ENCODE assay signal across 9 mouse cellular contexts in the genomic region with DNA sequence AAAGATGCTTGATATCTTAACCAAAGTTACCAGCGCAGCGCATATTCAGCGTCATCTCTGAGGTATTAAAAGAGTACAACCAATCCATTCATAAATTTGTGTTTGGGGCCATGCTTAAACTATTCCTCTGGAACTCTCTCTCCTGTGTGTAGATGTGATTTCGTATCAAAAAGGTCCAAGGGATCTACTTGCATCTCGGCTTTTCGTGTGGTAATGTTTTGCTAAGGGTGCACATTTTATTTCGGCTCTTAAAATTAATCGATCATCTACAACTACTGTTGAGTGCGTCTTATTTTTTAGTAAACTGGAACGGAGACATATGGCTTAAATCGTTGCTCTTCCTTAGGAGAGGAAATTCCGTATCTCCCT. TPM values are rescaled to one million over a fixed set of nuclear protein-coding genes. Genes with fewer than 3 reads are reported as not detected.
A peak's percentile ranks its signal among the peaks of the same experiment; 100 is the strongest.
DNase-seq lines count a peak whose midpoint lies in the region; ATAC-seq and TF ChIP-seq lines count a peak whose summit lies in the region.
"Had no signal": no experiment of that assay in that cellular context is flagged by ENCODE, and none has a peak within 500 bp of the region (broad histone marks: within the 10 kb centered on the region; RNA-seq: fewer than 3 reads in every experiment).

No protein-coding gene starts in this region.

- TF ChIP-seq CTCF in embryonic fibroblast, embryonic 13.5 days (IDR thresholded peaks at IDR 0.05; ENCODE audit: borderline replicate concordance, insufficient read depth, low read length): no peak
- no peak for TF ChIP-seq CTCF in small intestine, adult 2 months (IDR thresholded peaks at IDR 0.05; ENCODE audit: extremely low read depth, insufficient read length, insufficient replicate concordance, low read depth, low read length)

- peak overlapping the region; percentile 91; the same call in 1 of the 2 replicates for H3K27ac ChIP-seq in lung, embryonic 15.5 days
- no peak overlapping the region for H3K27ac ChIP-seq in embryonic fibroblast, embryonic 13.5 days (ENCODE audit: insufficient read depth, low read length)
- H3K27ac ChIP-seq in limb, embryonic 11.5 days (replicated peaks; ENCODE audit: low read depth, low read length): no peak overlapping the region
- no peak overlapping the region for H3K27ac ChIP-seq in small intestine, adult 2 months (ENCODE audit: insufficient read depth, low read depth, low read length)

- no peaks in the 10 kb centered on the region for H3K27me3 ChIP-seq in lung, embryonic 15.5 days
- H3K27me3 ChIP-seq in limb, embryonic 11.5 days (ENCODE audit: control insufficient read depth, insufficient read depth, low read length): no peaks in the 10 kb centered on the region
- H3K27me3 ChIP-seq in small intestine, adult 2 months (ENCODE audit: control insufficient read depth, insufficient read depth, low read length): no peaks in the 10 kb centered on the region

- H3K4me2 ChIP-seq in lung, embryonic 15.5 days: peak overlapping the region; percentile 88
- peak overlapping the region; percentile 53 for H3K4me2 ChIP-seq in limb, embryonic 11.5 days (ENCODE audit: low read depth, severe bottlenecking)

- ATAC-seq in lung, embryonic 15.5 days (ENCODE audit: borderline replicate concordance, extremely low read depth, low FRiP score, low TSS enrichment): no peak
- ATAC-seq in limb, embryonic 11.5 days (ENCODE audit: insufficient number of reproducible peaks, low FRiP score, low TSS enrichment, low read depth): no peak
- no peak for ATAC-seq in activated CD4-positive, CD25-positive, alpha-beta regulatory T cell, adult 4 months

- peaks cover 38% of the 10 kb centered on the region for H3K4me1 ChIP-seq in lung, embryonic 15.5 days
- H3K4me1 ChIP-seq in embryonic fibroblast, embryonic 13.5 days (ENCODE audit: control insufficient read depth, insufficient read depth, low read length): no peaks in the 10 kb centered on the region
- H3K4me1 ChIP-seq in limb, embryonic 11.5 days (ENCODE audit: control insufficient read depth, insufficient read depth, low read length): peaks cover 12% of the 10 kb centered on the region
- H3K4me1 ChIP-seq in small intestine, adult 2 months (ENCODE audit: control insufficient read depth, insufficient read depth, insufficient read length, low read length): peaks cover 20% of the 10 kb centered on the region; the same call in 1 of the 2 replicates

- WGBS in lung, embryonic 15.5 days: 4% methylated on average over 12 of the region's 12 CpGs
- WGBS in limb, embryonic 11.5 days: 12% methylated on average over 12 of the region's 12 CpGs
- under 1% methylated on average over 12 of the region's 12 CpGs for WGBS in small intestine, adult 2 months

- H3K36me3 ChIP-seq in lung, embryonic 15.5 days: no peaks in the 10 kb centered on the region
- H3K36me3 ChIP-seq in limb, embryonic 11.5 days (ENCODE audit: control insufficient read depth, insufficient read depth, low read length): no peaks in the 10 kb centered on the region; the same call in 1 of the 2 replicates
- H3K36me3 ChIP-seq in small intestine, adult 2 months (ENCODE audit: control insufficient read depth, insufficient read depth, low read length): no peaks in the 10 kb centered on the region

- H3K9ac ChIP-seq in lung, embryonic 15.5 days: peak overlapping the region; percentile 24; the same call in 1 of the 2 replicates
- peak overlapping the region; percentile 38; the same call in 1 of the 2 replicates for H3K9ac ChIP-seq in limb, embryonic 11.5 days (ENCODE audit: low read length)

- no peaks in the 10 kb centered on the region for H3K9me3 ChIP-seq in lung, embryonic 15.5 days
- no peaks in the 10 kb centered on the region for H3K9me3 ChIP-seq in limb, embryonic 11.5 days (ENCODE audit: control insufficient read depth, low read length)

- TF ChIP-seq POLR2A in embryonic fibroblast, embryonic 13.5 days (IDR thresholded peaks at IDR 0.05; ENCODE audit: low read depth, low read length): no peak
- no peak for TF ChIP-seq POLR2A in small intestine, adult 2 months (IDR thresholded peaks at IDR 0.05; ENCODE audit: low read depth, low read length)

- peak overlapping the region; percentile 76 for H3K4me3 ChIP-seq in lung, embryonic 15.5 days
- H3K4me3 ChIP-seq in embryonic fibroblast, embryonic 13.5 days (ENCODE audit: insufficient read depth, low read length): peak overlapping the region; percentile 32
- H3K4me3 ChIP-seq in limb, embryonic 11.5 days (ENCODE audit: low read depth, low read length): peak overlapping the region; percentile 60
- peak overlapping the region; percentile 70 for H3K4me3 ChIP-seq in small intestine, adult 2 months (ENCODE audit: low read depth, low read length)

- no peak for DNase-seq in lung, postnatal 25 days (ENCODE audit: low spot score)
- DNase-seq in limb, embryonic 11.5 days (ENCODE audit: low spot score): no peak
- DNase-seq in retina, postnatal 1 day: no peak
- no peak for DNase-seq in adrenal gland, postnatal 36 days

RNA-seq across cellular contexts. Expression of a gene that starts 0.3 kb away (rescaled TPM):
- 4.7 and 5.2 TPM in 2 replicates for polyA plus RNA-seq in lung, embryonic 15.5 days (2015; fragmentation: Nextera tagmentation; extraction: Ambion mirVana)
- polyA plus RNA-seq in embryonic fibroblast, embryonic 13.5 days (2011; ENCODE audit: insufficient read length, low read depth, missing spikeins): 1.1 and 1.9 TPM in 2 replicates
- polyA plus RNA-seq in limb, embryonic 11.5 days (2014; fragmentation: Nextera tagmentation; extraction: Ambion mirVana): 4.3 and 4.7 TPM in 2 replicates
- 3.1 and 8.4 TPM in 2 replicates for polyA plus RNA-seq in small intestine, adult 2 months (2012; rRNA removed)
- total RNA-seq in adrenal gland, postnatal 36 days (2021): under 1 TPM; 0.46 to 0.93 TPM
- polyA plus RNA-seq in activated CD4-positive, CD25-positive, alpha-beta regulatory T cell, adult 4 months (2017; shearing (Covaris generic)): 1 to 10 TPM; 1.3 to 1.9 TPM

RNA-seq across cellular contexts. Expression of a gene that starts 21.8 kb away (rescaled TPM):
- not detected in 2 replicates for polyA plus RNA-seq in lung, embryonic 15.5 days (2015; fragmentation: Nextera tagmentation; extraction: Ambion mirVana)
- not detected in 2 replicates for polyA plus RNA-seq in embryonic fibroblast, embryonic 13.5 days (2011; ENCODE audit: insufficient read length, low read depth, missing spikeins)
- not detected in 2 replicates for polyA plus RNA-seq in limb, embryonic 11.5 days (2014; fragmentation: Nextera tagmentation; extraction: Ambion mirVana)
- polyA plus RNA-seq in small intestine, adult 2 months (2012; rRNA removed): not detected in 2 replicates
- total RNA-seq in adrenal gland, postnatal 36 days (2021): not detected
- polyA plus RNA-seq in activated CD4-positive, CD25-positive, alpha-beta regulatory T cell, adult 4 months (2017; shearing (Covaris generic)): not detected
- polyA plus RNA-seq: brain, embryonic 14.5 days had no signal

RNA-seq across cellular contexts. Expression of a gene that starts 28.9 kb away (rescaled TPM):
- polyA plus RNA-seq in lung, embryonic 15.5 days (2015; fragmentation: Nextera tagmentation; extraction: Ambion mirVana): 0.36 TPM in 1 of 2 replicates, not detected in the other
- polyA plus RNA-seq in embryonic fibroblast, embryonic 13.5 days (2011; ENCODE audit: insufficient read length, low read depth, missing spikeins): not detected in 2 replicates
- not detected in 2 replicates for polyA plus RNA-seq in limb, embryonic 11.5 days (2014; fragmentation: Nextera tagmentation; extraction: Ambion mirVana)
- polyA plus RNA-seq in small intestine, adult 2 months (2012; rRNA removed): not detected in 2 replicates
- total RNA-seq in adrenal gland, postnatal 36 days (2021): not detected
- under 1 TPM in 1 of 2 experiments, not detected in 1; 0.77 TPM for polyA plus RNA-seq in activated CD4-positive, CD25-positive, alpha-beta regulatory T cell, adult 4 months (2017; shearing (Covaris generic))
- polyA plus RNA-seq: brain, embryonic 14.5 days had no signal

RNA-seq across cellular contexts. Expression of a gene that starts 38.6 kb away (rescaled TPM):
- not detected in 2 replicates for polyA plus RNA-seq in lung, embryonic 15.5 days (2015; fragmentation: Nextera tagmentation; extraction: Ambion mirVana)
- polyA plus RNA-seq in embryonic fibroblast, embryonic 13.5 days (2011; ENCODE audit: insufficient read length, low read depth, missing spikeins): not detected in 2 replicates
- not detected in 2 replicates for polyA plus RNA-seq in limb, embryonic 11.5 days (2014; fragmentation: Nextera tagmentation; extraction: Ambion mirVana)
- polyA plus RNA-seq in small intestine, adult 2 months (2012; rRNA removed): not detected in 2 replicates
- not detected for total RNA-seq in adrenal gland, postnatal 36 days (2021)
- polyA plus RNA-seq in activated CD4-positive, CD25-positive, alpha-beta regulatory T cell, adult 4 months (2017; shearing (Covaris generic)): not detected
- polyA plus RNA-seq: brain, embryonic 14.5 days had no signal

RNA-seq across cellular contexts. Expression of a gene that starts 43.8 kb away (rescaled TPM):
- not detected in 2 replicates for polyA plus RNA-seq in lung, embryonic 15.5 days (2015; fragmentation: Nextera tagmentation; extraction: Ambion mirVana)
- not detected in 2 replicates for polyA plus RNA-seq in embryonic fibroblast, embryonic 13.5 days (2011; ENCODE audit: insufficient read length, low read depth, missing spikeins)
- polyA plus RNA-seq in limb, embryonic 11.5 days (2014; fragmentation: Nextera tagmentation; extraction: Ambion mirVana): not detected in 2 replicates
- polyA plus RNA-seq in small intestine, adult 2 months (2012; rRNA removed): not detected in 2 replicates
- not detected for total RNA-seq in adrenal gland, postnatal 36 days (2021)
- not detected for polyA plus RNA-seq in activated CD4-positive, CD25-positive, alpha-beta regulatory T cell, adult 4 months (2017; shearing (Covaris generic))
- polyA plus RNA-seq: brain, embryonic 14.5 days had no signal
